In genomic region chr8:120281487-120281886, GRCm38 (mm10) we compare ENCODE assay signal across 9 mouse cellular contexts. TPM values are rescaled to one million over a fixed set of nuclear protein-coding genes. Genes with fewer than 3 reads are reported as not detected.
DNase-seq lines count a peak whose midpoint lies in the region; ATAC-seq and TF ChIP-seq lines count a peak whose summit lies in the region.
"Had no signal": no experiment of that assay in that cellular context is flagged by ENCODE, and none has a peak within 500 bp of the region (broad histone marks: within the 10 kb centered on the region; RNA-seq: fewer than 3 reads in every experiment).

No protein-coding gene starts in this region.

- TF ChIP-seq EP300 in heart, postnatal 0 days (IDR thresholded peaks at IDR 0.05; ENCODE audit: low read depth), result no peak

- TF ChIP-seq CTCF in heart, postnatal 0 days (IDR thresholded peaks at IDR 0.05; ENCODE audit: low read depth), result peak; percentile 93
- TF ChIP-seq CTCF in bone marrow macrophage, adult 2 months (IDR thresholded peaks at IDR 0.05; ENCODE audit: low read depth, low read length), result peak; percentile 57; the same call in 1 of the 2 replicates
- TF ChIP-seq CTCF in spleen, adult 2 months (IDR thresholded peaks at IDR 0.05; ENCODE audit: extremely low read depth, insufficient read depth, insufficient read length, insufficient replicate concordance), result peak; percentile 62; the same call in 1 of the 2 replicates

- ATAC-seq in heart, postnatal 0 days (ENCODE audit: insufficient read depth, low read depth), result 0 out of 2 replicates have a peak, but pooled peaks have one; percentile 28
- ATAC-seq in heart, embryonic 12.5 days (ENCODE audit: insufficient number of reproducible peaks, low FRiP score), result no peak
- ATAC-seq in embryonic facial prominence, embryonic 14.5 days (ENCODE audit: low read depth), result peak; percentile 42; the same call in 1 of the 2 replicates
- ATAC-seq in hematopoietic stem cell, adult 5-6 weeks (replicated peaks in 1 of 2; ENCODE audit: insufficient read depth in 1 of 2, low FRiP score in 2 of 2, low TSS enrichment in 1 of 2, low read depth in 1 of 2, poor library complexity in 2 of 2, severe bottlenecking in 2 of 2), result peak; percentile 19 to 35; a peak in 1 of 4 replicates

- H3K27me3 ChIP-seq in heart, postnatal 0 days (ENCODE audit: control insufficient read depth, insufficient read depth, low read length), result no peaks in the 10 kb centered on the region
- H3K27me3 ChIP-seq in heart, embryonic 12.5 days (replicated peaks), result 0 out of 2 replicates have a peak, but pooled peaks cover 3% of the 10 kb centered on the region
- no peaks in the 10 kb centered on the region for H3K27me3 ChIP-seq in embryonic facial prominence, embryonic 14.5 days (replicated peaks; ENCODE audit: control insufficient read depth, insufficient read depth, low read length)
- H3K27me3 ChIP-seq in midbrain, embryonic 10.5 days (ENCODE audit: low read depth, poor library complexity, severe bottlenecking), result peaks cover 71% of the 10 kb centered on the region
- no peaks in the 10 kb centered on the region for H3K27me3 ChIP-seq in spleen, adult 2 months (ENCODE audit: control insufficient read depth, insufficient read depth, low read length)

- H3K9ac ChIP-seq in heart, postnatal 0 days (replicated peaks; ENCODE audit: low read depth, low read length), result no peak overlapping the region
- H3K9ac ChIP-seq in heart, embryonic 12.5 days, result no peak overlapping the region
- no peak overlapping the region for H3K9ac ChIP-seq in embryonic facial prominence, embryonic 14.5 days (ENCODE audit: low read depth, low read length)

- no peak overlapping the region for H3K4me2 ChIP-seq in heart, postnatal 0 days (ENCODE audit: low read depth, low read length)
- no peak overlapping the region for H3K4me2 ChIP-seq in heart, embryonic 12.5 days
- H3K4me2 ChIP-seq in embryonic facial prominence, embryonic 14.5 days (ENCODE audit: low read depth, low read length), result no peak overlapping the region

- no peak for TF ChIP-seq POLR2A in bone marrow macrophage, adult 2 months (IDR thresholded peaks at IDR 0.05; ENCODE audit: borderline replicate concordance, low read depth, low read length)
- TF ChIP-seq POLR2A in spleen, adult 2 months (IDR thresholded peaks at IDR 0.05; ENCODE audit: low read depth, low read length), result no peak

- no peaks in the 10 kb centered on the region for H3K9me3 ChIP-seq in heart, postnatal 0 days (replicated peaks; ENCODE audit: control insufficient read depth, low read length)
- no peaks in the 10 kb centered on the region for H3K9me3 ChIP-seq in heart, embryonic 12.5 days (replicated peaks)
- H3K9me3 ChIP-seq in embryonic facial prominence, embryonic 14.5 days (ENCODE audit: control insufficient read depth, low read length), result no peaks in the 10 kb centered on the region
- no peaks in the 10 kb centered on the region for H3K9me3 ChIP-seq in midbrain, embryonic 10.5 days (replicated peaks)
- H3K9me3 ChIP-seq: megakaryocyte, embryonic 14.5 days had no signal

- DNase-seq in heart, postnatal 0 days (ENCODE audit: low spot score), result peak; percentile 79
- DNase-seq in embryonic facial prominence, embryonic 14.5 days (ENCODE audit: low spot score), result peak; percentile 85
- peak; percentile 73 for DNase-seq in left cerebral cortex, adult 11 months (ENCODE audit: low spot score)
- peak; percentile 77 for DNase-seq in midbrain, embryonic 10.5 days (ENCODE audit: low spot score)
- DNase-seq in spleen, adult 2 months (ENCODE audit: low read depth in 1 of 2, low spot score in 2 of 2), result peak; percentile 26 to 61

- H3K36me3 ChIP-seq in heart, postnatal 0 days (replicated peaks; ENCODE audit: control insufficient read depth, insufficient read depth, low read length), result no peaks in the 10 kb centered on the region
- H3K36me3 ChIP-seq in heart, embryonic 12.5 days, result no peaks in the 10 kb centered on the region
- no peaks in the 10 kb centered on the region for H3K36me3 ChIP-seq in embryonic facial prominence, embryonic 14.5 days (ENCODE audit: control insufficient read depth, insufficient read depth, low read length)
- no peaks in the 10 kb centered on the region for H3K36me3 ChIP-seq in midbrain, embryonic 10.5 days
- no peaks in the 10 kb centered on the region for H3K36me3 ChIP-seq in spleen, adult 2 months (ENCODE audit: control insufficient read depth, insufficient read depth, low read length)

- WGBS in heart, postnatal 0 days, result 21% methylated on average over 4 of the region's 4 CpGs
- WGBS in heart, embryonic 12.5 days, result 14% methylated on average over 4 of the region's 4 CpGs
- 16% methylated on average over 4 of the region's 4 CpGs for WGBS in embryonic facial prominence, embryonic 14.5 days
- WGBS in midbrain, embryonic 10.5 days, result 19% methylated on average over 4 of the region's 4 CpGs
- 25% methylated on average over 4 of the region's 4 CpGs for WGBS in spleen, adult 2 months

- H3K4me3 ChIP-seq in heart, postnatal 0 days (ENCODE audit: low read depth, low read length), result no peak overlapping the region
- H3K4me3 ChIP-seq in heart, embryonic 12.5 days, result no peak overlapping the region
- H3K4me3 ChIP-seq in bone marrow macrophage, adult 2 months (ENCODE audit: insufficient read depth, low read length), result no peak overlapping the region
- no peak overlapping the region for H3K4me3 ChIP-seq in embryonic facial prominence, embryonic 14.5 days (ENCODE audit: low read depth, low read length)
- H3K4me3 ChIP-seq in midbrain, embryonic 10.5 days, result no peak overlapping the region
- H3K4me3 ChIP-seq in spleen, adult 2 months (ENCODE audit: extremely low read depth, insufficient read depth, insufficient read length), result no peak overlapping the region
- H3K4me3 ChIP-seq: megakaryocyte, embryonic 14.5 days had no signal

- peaks cover 41% of the 10 kb centered on the region for H3K4me1 ChIP-seq in heart, postnatal 0 days (ENCODE audit: control insufficient read depth, insufficient read depth)
- H3K4me1 ChIP-seq in heart, embryonic 12.5 days (replicated peaks), result peaks cover 93% of the 10 kb centered on the region
- peaks cover 23% of the 10 kb centered on the region for H3K4me1 ChIP-seq in bone marrow macrophage, adult 2 months (ENCODE audit: control insufficient read depth, insufficient read depth, low read length)
- peaks cover 80% of the 10 kb centered on the region for H3K4me1 ChIP-seq in embryonic facial prominence, embryonic 14.5 days (ENCODE audit: control insufficient read depth, insufficient read depth, low read length)
- H3K4me1 ChIP-seq in midbrain, embryonic 10.5 days, result peaks cover 95% of the 10 kb centered on the region
- peaks cover 14% of the 10 kb centered on the region; the same call in 1 of the 2 replicates for H3K4me1 ChIP-seq in spleen, adult 2 months (ENCODE audit: control insufficient read depth, insufficient read depth, insufficient read length)

- H3K27ac ChIP-seq in heart, postnatal 0 days (ENCODE audit: low read depth), result no peak overlapping the region
- H3K27ac ChIP-seq in heart, embryonic 12.5 days (ENCODE audit: poor library complexity, severe bottlenecking), result no peak overlapping the region
- H3K27ac ChIP-seq in bone marrow macrophage, adult 2 months (ENCODE audit: insufficient read depth, low read depth, low read length), result no peak overlapping the region
- no peak overlapping the region for H3K27ac ChIP-seq in embryonic facial prominence, embryonic 14.5 days (replicated peaks; ENCODE audit: low read depth, low read length)
- H3K27ac ChIP-seq in midbrain, embryonic 10.5 days (replicated peaks), result peak overlapping the region; percentile 71
- no peak overlapping the region for H3K27ac ChIP-seq in spleen, adult 2 months (ENCODE audit: insufficient read depth, low read length)

RNA-seq across cellular contexts. Expression of gene Gse1, which starts 53.2 kb away (rescaled TPM):
- 18.7 and 30.8 TPM in 2 replicates for total RNA-seq in heart, postnatal 0 days (2014; rRNA removed; ENCODE audit: low replicate concordance)
- polyA plus RNA-seq in heart, postnatal 0 days (2015; fragmentation: Nextera tagmentation; extraction: Ambion mirVana), result 4.1 and 5.4 TPM in 2 replicates
- polyA plus RNA-seq in heart, embryonic 12.5 days (2016; fragmentation: Nextera tagmentation; extraction: Ambion mirVana), result 14.0 and 15.3 TPM in 2 replicates
- polyA plus RNA-seq in bone marrow macrophage, adult 2 months (2012; ENCODE audit: insufficient read depth, insufficient read length, missing spikeins), result 12.4 and 15.1 TPM in 2 replicates
- polyA plus RNA-seq in embryonic facial prominence, embryonic 14.5 days (2014; fragmentation: Nextera tagmentation; extraction: Ambion mirVana), result 8.7 and 11.3 TPM in 2 replicates
- 16.6 and 21.2 TPM in 2 replicates for total RNA-seq in hematopoietic stem cell, adult 5-6 weeks (2017)
- 12.7 and 15.6 TPM in 2 replicates for polyA plus RNA-seq in midbrain, embryonic 10.5 days (2016; fragmentation: Nextera tagmentation; extraction: Ambion mirVana)
- 39.2 and 49.3 TPM in 2 replicates for polyA plus RNA-seq in spleen, adult 2 months (2012; rRNA removed)
